Mouse (Mus musculus): ENCODE measurements at regions not wholly inside any gene's neighbourhood (a gene's known extent, or its start where the extent isn't known, plus 50 kb on each side); places are given as distances from the start of the nearest gene placed in this dataset.

GRCm38 (mm10) chr8:50387189-50387588 lies 1543.4 kb upstream of the Tenm3 start:
- DNase-seq: no peak

DNA sequence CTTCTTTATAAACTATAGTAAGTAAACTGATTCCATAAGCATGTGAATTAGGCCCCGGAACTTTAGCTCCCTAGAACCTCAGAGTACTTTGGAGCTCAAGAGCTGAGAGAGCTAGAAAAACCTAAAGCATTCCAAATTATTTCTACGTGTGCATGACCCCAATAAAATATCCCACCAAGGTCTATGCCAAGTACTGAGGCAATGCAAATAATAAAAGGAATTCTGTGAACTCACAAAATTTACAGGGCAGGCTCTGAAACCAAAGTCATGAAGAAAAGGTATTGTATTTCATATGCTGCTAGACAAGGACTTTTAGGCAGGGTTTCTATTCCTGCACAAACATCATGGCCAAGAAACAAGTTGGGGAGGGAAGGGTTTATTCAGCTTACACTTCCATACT lies 1539.9 kb upstream of the Tenm3 start:
- DNase-seq: no peak

DNA sequence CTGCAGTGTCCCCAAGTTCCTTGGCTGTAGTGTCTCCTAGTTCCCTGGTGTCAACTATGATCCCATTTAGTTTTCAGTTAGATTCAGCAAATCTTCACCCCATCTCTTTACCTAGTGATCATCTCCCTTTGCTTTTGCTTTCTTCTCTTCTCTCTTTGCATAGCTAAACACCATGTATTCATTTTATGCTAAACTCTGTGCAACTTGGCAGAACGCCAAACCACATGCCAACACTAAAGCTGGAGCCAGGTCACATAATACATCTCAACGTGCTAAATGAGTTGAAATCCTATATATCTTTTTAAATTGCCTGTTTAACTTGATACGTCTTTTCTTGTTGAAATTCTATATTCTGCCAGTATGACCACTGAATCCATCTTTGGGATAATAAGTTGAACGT lies 1536.0 kb upstream of the Tenm3 start:
- no peak for DNase-seq

GRCm38 (mm10) chr8:50373790-50374189 lies 1530.0 kb upstream of the Tenm3 start:
- no peak for DNase-seq

DNA sequence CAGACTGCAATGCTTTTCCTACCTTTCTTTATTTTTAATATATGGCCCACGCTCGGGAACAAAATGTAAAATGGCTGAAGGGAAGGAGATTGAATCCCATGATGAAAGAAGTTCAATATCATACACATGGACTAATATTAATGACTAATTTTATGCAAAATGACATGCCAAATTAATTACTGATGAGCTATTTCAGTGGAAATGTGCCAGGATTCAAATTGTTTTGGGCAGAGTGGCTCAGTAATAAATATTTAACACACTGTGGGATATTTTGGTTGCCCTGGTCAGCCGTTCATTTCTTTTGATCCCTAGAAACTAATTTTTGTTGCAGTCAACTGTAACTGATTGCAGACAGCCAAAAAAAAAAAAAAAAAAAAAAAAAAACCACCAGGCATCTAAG lies 1482.7 kb upstream of the Tenm3 start:
- DNase-seq: no peak

DNA sequence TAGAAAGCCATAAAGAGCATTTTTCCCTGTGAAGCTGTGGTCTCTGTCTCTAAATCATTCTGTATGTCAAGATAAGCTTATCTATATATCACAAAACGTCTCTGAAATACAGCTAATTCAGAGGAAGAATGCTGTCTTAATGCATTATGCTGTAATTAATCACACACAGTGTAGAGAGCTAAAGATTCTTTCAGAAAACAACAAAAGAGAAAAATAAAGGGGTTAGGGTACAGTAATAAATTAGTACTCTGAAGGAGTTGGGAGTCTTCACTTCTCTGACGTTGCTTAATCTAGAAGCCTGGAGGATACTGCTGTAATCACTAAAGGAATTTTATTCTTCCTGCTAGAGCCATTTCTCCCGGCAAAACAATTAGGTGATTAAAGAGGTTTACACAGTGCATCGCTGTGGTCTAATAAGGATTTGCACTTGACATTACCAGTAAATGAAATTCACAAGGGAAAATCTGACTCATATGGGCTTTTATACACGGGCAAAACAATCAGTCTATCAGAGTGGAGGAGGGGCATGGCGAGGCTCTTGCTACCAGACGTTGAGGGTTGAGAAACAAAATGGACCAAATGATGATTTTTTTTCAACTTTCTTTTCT lies 1477.7 kb upstream of the Tenm3 start:
- no peak for DNase-seq

GRCm38 (mm10) chr8:50316641-50317040 lies 1472.9 kb upstream of the Tenm3 start:
- DNase-seq: no peak

- no peak for DNase-seq
Observed at GRCm38 (mm10) chr8:50310308-50310707, 1466.6 kb upstream of the Tenm3 start.

GRCm38 (mm10) chr8:50300316-50300715 lies 1456.6 kb upstream of the Tenm3 start:
- no peak for DNase-seq

DNA sequence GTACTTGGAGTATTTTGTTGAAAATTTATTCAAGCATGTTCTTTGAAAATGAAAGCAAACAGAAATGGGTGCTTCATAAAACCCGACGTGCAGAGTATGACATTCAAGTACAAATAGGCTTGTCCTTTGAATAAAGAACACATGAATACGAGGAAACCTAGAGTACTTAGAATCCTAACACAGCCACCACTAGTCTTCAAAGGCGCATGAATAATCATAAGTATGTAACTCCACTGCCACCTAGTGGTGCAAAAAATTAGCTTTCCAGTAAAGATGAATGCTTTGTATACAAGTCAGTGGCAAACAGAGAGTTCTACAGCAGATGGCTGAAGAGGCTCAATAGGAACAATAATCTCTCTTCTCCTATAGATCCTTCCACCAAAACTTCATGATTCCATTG lies 1449.8 kb upstream of the Tenm3 start:
- DNase-seq: no peak

GRCm38 (mm10) chr8:50292158-50292557 lies 1448.4 kb upstream of the Tenm3 start:
- DNase-seq: peak; percentile 3

GRCm38 (mm10) chr8:50276346-50276745 lies 1432.6 kb upstream of the Tenm3 start:
- DNase-seq: no peak

DNA sequence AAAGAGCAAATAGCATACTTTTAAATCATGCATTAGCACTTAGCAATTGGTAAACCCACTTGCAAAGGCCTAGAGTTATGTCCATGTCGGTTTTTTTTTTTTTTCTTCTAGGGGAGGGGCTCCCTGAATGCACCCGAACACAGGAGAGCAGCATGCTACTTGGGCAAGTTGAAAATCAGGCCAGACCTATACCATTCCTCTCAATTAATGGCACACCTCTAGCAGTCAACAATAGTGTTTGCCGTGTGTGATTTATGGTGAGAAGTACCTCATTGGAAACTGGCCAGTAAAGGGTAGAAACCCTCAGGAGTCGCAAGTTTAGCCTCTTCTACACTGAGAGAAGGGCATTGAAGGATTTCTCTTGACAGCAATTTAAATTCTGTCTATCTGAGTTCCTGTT lies 1421.0 kb upstream of the Tenm3 start:
- no peak for DNase-seq

Measured in thymus, postnatal 25 days (tissue).